Mouse (Mus musculus): Measurements from ENCODE around the gene Stx6.

GRCm38 (mm10) chr1:155113946-155114345, 44.6 kb upstream of the Stx6 start:
- TF ChIP-seq POLR2A (IDR thresholded peaks at IDR 0.05; ENCODE audit: control insufficient read depth, low read depth, low read length) (no peak), CTCF (IDR thresholded peaks at IDR 0.05; ENCODE audit: control insufficient read depth, insufficient read depth, insufficient replicate concordance, low read depth, low read length) (no peak)
